Mouse (Mus musculus) forebrain, embryonic 12.5 days (tissue): Measurements from ENCODE around the gene Opa1. TPM values are rescaled to one million over a fixed set of nuclear protein-coding genes. Genes with fewer than 3 reads are reported as not detected.

Experiments
- ATAC-seq: fragments of 200-750 bp; cut with Nextera tagmentation; 2 replicates; pipeline ENCODE4 v1.8.0; 2017; ENCODE audit warnings: moderate TSS enrichment; ENCODE audit not compliant: low FRiP score
- H3K27ac ChIP-seq: fragments of 300-500 bp; sonication (generic); 2 replicates; pipeline ENCODE4 v1.5.1; 2016; ENCODE audit warnings: mild to moderate bottlenecking
- H3K27me3 ChIP-seq: fragments of 300-500 bp; sonication (generic); 2 replicates; pipeline ENCODE4 v1.6.1; 2016; ENCODE audit warnings: mild to moderate bottlenecking
- H3K36me3 ChIP-seq: fragments of 300-500 bp; sonication (generic); replicated peaks from 2 replicates; pipeline ENCODE4 v1.6.1; 2016; ENCODE audit warnings: mild to moderate bottlenecking
- H3K4me1 ChIP-seq: fragments of 300-500 bp; sonication (generic); 2 replicates; pipeline ENCODE4 v1.6.1; 2016
- H3K4me2 ChIP-seq: fragments of 300-500 bp; sonication (generic); 2 replicates; pipeline ENCODE4 v1.6.1; 2016; ENCODE audit warnings: mild to moderate bottlenecking, moderate library complexity
- H3K4me3 ChIP-seq: fragments of 300-500 bp; sonication (generic); replicated peaks from 2 replicates; pipeline ENCODE4 v1.5.1; 2016; ENCODE audit warnings: mild to moderate bottlenecking
- H3K9ac ChIP-seq: fragments of 300-500 bp; sonication (generic); 2 replicates; pipeline ENCODE4 v1.6.1; 2016; ENCODE audit warnings: mild to moderate bottlenecking
- H3K9me3 ChIP-seq: fragments of 300-500 bp; sonication (generic); 2 replicates; pipeline ENCODE4 v1.6.1; 2016
- WGBS: fragments of 180-500 bp; shearing (Covaris S2); methylation state at CpG from one replicate; pipeline ENCODE4 v1.1.7; 2016; 5-methylcytosine and 5-hydroxymethylcytosine counted together
- polyA plus RNA-seq: library from polyadenylated mRNA; unstranded; fragments of >200 nt; fragmentation: Nextera tagmentation; extraction: Ambion mirVana; gene quantifications from 2 replicates; pipeline ENCODE4 v1.2.1, GENCODE M21; 2016

Gene Opa1
- polyA plus RNA-seq, 1 experiment from 2014 or later, result 47.7 TPM

- ATAC-seq, result peak; percentile 89
- peak overlapping the region; percentile 47 for H3K4me2 ChIP-seq
- 3% methylated on average over 18 of the region's 18 CpGs for WGBS
- no peaks in the 10 kb centered on the region for H3K9me3 ChIP-seq
- peak overlapping the region; percentile 54 for H3K27ac ChIP-seq
- H3K27me3 ChIP-seq, result peaks cover 75% of the 10 kb centered on the region
- no peak overlapping the region for H3K9ac ChIP-seq
- 0 out of 2 replicates have a peak overlapping the region, but pooled peaks have one; percentile 12 for H3K4me3 ChIP-seq
- H3K36me3 ChIP-seq, result no peaks in the 10 kb centered on the region
- peaks cover 30% of the 10 kb centered on the region for H3K4me1 ChIP-seq
Observed at GRCm38 (mm10) chr16:29657650-29658548, 78.8 kb downstream of the Opa1 start.

GRCm38 (mm10) chr16:29659101-29659810, 80.1 kb downstream of the Opa1 start:
- Histone ChIP-seq H3K27me3 (peaks cover 81% of the 10 kb centered on the region), H3K36me3 (no peaks in the 10 kb centered on the region), H3K9me3 (no peaks in the 10 kb centered on the region), H3K4me2 (no peak overlapping the region), H3K9ac (no peak overlapping the region), H3K4me1 (peaks cover 30% of the 10 kb centered on the region), H3K4me3 (no peak overlapping the region), H3K27ac (0 out of 2 replicates have a peak overlapping the region, but pooled peaks have one; percentile 54)
- WGBS, result 72% methylated on average over 13 of the region's 13 CpGs
- no peak for ATAC-seq

DNA sequence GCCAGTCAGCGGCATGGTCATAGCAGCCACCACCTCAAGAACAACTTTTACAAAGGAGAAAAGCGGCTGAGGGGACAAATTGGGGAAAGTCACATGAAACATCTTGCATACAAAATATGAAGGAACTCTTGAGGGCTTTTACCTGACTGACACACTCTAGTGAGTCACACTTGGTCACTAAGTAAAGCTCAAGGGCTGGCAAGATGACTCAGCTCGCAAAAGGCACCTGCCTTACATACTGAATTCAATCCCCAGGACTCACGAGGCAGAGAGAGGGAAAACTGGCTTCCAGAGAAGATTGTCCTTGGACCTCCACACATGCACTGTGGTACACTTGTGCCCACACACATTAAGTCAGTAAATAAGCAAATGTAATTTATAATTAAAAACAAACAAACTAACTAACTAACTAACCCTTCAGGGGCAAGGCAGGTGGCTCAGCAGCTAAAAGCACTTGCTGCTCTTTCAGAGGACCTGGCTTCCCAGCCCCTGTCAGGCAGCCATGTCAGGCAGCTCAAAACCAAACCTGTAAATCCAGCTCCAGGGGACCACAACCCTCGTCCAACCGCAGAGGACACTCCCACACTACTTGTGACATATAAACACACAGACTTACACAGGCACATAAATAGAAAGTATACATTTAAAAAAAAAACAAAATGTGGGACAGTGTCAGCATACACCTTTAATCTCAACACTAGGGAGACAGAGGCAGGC, 84.1 kb downstream of the Opa1 start:
- no peak overlapping the region for H3K4me2 ChIP-seq
- peaks cover 30% of the 10 kb centered on the region for H3K4me1 ChIP-seq
- ATAC-seq, result no peak
- no peaks in the 10 kb centered on the region for H3K9me3 ChIP-seq
- peaks cover 88% of the 10 kb centered on the region for H3K27me3 ChIP-seq
- H3K9ac ChIP-seq, result no peak overlapping the region
- H3K4me3 ChIP-seq, result no peak overlapping the region
- no peaks in the 10 kb centered on the region for H3K36me3 ChIP-seq
- 89% methylated on average over 6 of the region's 6 CpGs for WGBS
- H3K27ac ChIP-seq, result no peak overlapping the region

DNA sequence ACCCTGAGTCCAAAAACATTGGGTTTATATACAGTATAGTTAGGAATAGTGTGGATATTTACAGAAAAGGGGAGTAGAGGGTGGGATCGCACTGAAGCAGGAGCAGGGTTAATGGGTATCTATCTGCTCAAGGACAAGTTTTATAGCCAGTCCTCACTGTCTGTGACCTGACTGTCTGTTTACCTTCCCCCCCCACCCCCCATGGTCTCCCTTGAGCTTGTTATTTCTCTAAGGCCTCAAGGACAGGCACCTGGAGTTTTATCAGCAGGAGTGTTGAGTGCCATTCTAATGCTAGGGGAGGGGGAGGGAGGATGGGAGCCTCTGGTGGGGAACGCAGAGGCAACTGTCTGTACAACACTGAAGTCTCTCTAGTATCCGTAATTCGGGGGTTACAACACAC, 85.3 kb downstream of the Opa1 start:
- H3K9me3 ChIP-seq, result no peaks in the 10 kb centered on the region
- H3K36me3 ChIP-seq, result no peaks in the 10 kb centered on the region
- H3K9ac ChIP-seq, result no peak overlapping the region
- H3K27me3 ChIP-seq, result peaks cover 87% of the 10 kb centered on the region
- 66% methylated on average over 4 of the region's 4 CpGs for WGBS
- H3K4me1 ChIP-seq, result peaks cover 21% of the 10 kb centered on the region
- no peak overlapping the region for H3K27ac ChIP-seq
- H3K4me2 ChIP-seq, result no peak overlapping the region
- H3K4me3 ChIP-seq, result no peak overlapping the region
- no peak for ATAC-seq

GRCm38 (mm10) chr16:29666991-29667701, 88.0 kb downstream of the Opa1 start:
- Histone ChIP-seq H3K9me3 (no peaks in the 10 kb centered on the region), H3K27ac (peak overlapping the region; percentile 31; the same call in 1 of the 2 replicates), H3K36me3 (no peaks in the 10 kb centered on the region), H3K27me3 (peaks cover 75% of the 10 kb centered on the region), H3K4me2 (peak overlapping the region; percentile 34), H3K4me1 (peaks cover 20% of the 10 kb centered on the region), H3K9ac (no peak overlapping the region; the same call in 1 of the 2 replicates), H3K4me3 (no peak overlapping the region)
- peak; percentile 67 for ATAC-seq
- WGBS, result 2% methylated on average over 17 of the region's 17 CpGs

- 5% methylated on average over 5 of the region's 5 CpGs for WGBS
- no peaks in the 10 kb centered on the region for H3K36me3 ChIP-seq
- H3K4me3 ChIP-seq, result no peak overlapping the region
- H3K4me2 ChIP-seq, result peak overlapping the region; percentile 34
- peaks cover 20% of the 10 kb centered on the region for H3K4me1 ChIP-seq
- H3K27me3 ChIP-seq, result peaks cover 70% of the 10 kb centered on the region
- peak overlapping the region; percentile 31; the same call in 1 of the 2 replicates for H3K27ac ChIP-seq
- no peaks in the 10 kb centered on the region for H3K9me3 ChIP-seq
- ATAC-seq, result peak; percentile 67
- no peak overlapping the region for H3K9ac ChIP-seq
Observed at GRCm38 (mm10) chr16:29667702-29668061, 88.5 kb downstream of the Opa1 start.

GRCm38 (mm10) chr16:29668451-29668850, 89.3 kb downstream of the Opa1 start:
- ATAC-seq, result no peak
- no peaks in the 10 kb centered on the region for H3K9me3 ChIP-seq
- H3K4me2 ChIP-seq, result no peak overlapping the region
- H3K27ac ChIP-seq, result no peak overlapping the region
- H3K4me1 ChIP-seq, result peaks cover 20% of the 10 kb centered on the region
- H3K4me3 ChIP-seq, result no peak overlapping the region
- H3K36me3 ChIP-seq, result no peaks in the 10 kb centered on the region
- H3K9ac ChIP-seq, result no peak overlapping the region
- 75% methylated on average over 12 of the region's 12 CpGs for WGBS
- H3K27me3 ChIP-seq, result peaks cover 68% of the 10 kb centered on the region

- no peak overlapping the region for H3K27ac ChIP-seq
- no peaks in the 10 kb centered on the region for H3K9me3 ChIP-seq
- no peak overlapping the region for H3K4me3 ChIP-seq
- H3K4me1 ChIP-seq, result peaks cover 20% of the 10 kb centered on the region
- H3K36me3 ChIP-seq, result no peaks in the 10 kb centered on the region
- peaks cover 57% of the 10 kb centered on the region for H3K27me3 ChIP-seq
- no peak overlapping the region for H3K9ac ChIP-seq
- no peak overlapping the region for H3K4me2 ChIP-seq
- ATAC-seq, result no peak
- 98% methylated on average over 3 of the region's 3 CpGs for WGBS
Observed at GRCm38 (mm10) chr16:29670806-29671205, 91.7 kb downstream of the Opa1 start.

- H3K27ac ChIP-seq, result no peak overlapping the region
- H3K9me3 ChIP-seq, result no peaks in the 10 kb centered on the region
- H3K27me3 ChIP-seq, result peaks cover 38% of the 10 kb centered on the region
- H3K4me3 ChIP-seq, result no peak overlapping the region
- H3K4me1 ChIP-seq, result 0 out of 2 replicates have a peak, but pooled peaks cover 3% of the 10 kb centered on the region
- H3K4me2 ChIP-seq, result no peak overlapping the region
- no peak for ATAC-seq
- H3K9ac ChIP-seq, result no peak overlapping the region
- WGBS, result 95% methylated on average over 3 of the region's 3 CpGs
- no peaks in the 10 kb centered on the region for H3K36me3 ChIP-seq
Observed at GRCm38 (mm10) chr16:29673230-29673629, 94.1 kb downstream of the Opa1 start.

GRCm38 (mm10) chr16:29679607-29680006, 100.5 kb downstream of the Opa1 start:
- no peak for ATAC-seq
- H3K9me3 ChIP-seq, result no peaks in the 10 kb centered on the region
- H3K27me3 ChIP-seq, result peaks cover 30% of the 10 kb centered on the region
- H3K4me1 ChIP-seq, result peaks cover 27% of the 10 kb centered on the region
- H3K27ac ChIP-seq, result no peak overlapping the region
- no peak overlapping the region for H3K9ac ChIP-seq
- H3K4me3 ChIP-seq, result no peak overlapping the region
- H3K36me3 ChIP-seq, result no peaks in the 10 kb centered on the region
- WGBS, result 57% methylated on average over 5 of the region's 5 CpGs
- no peak overlapping the region for H3K4me2 ChIP-seq

GRCm38 (mm10) chr16:29680548-29681175, 101.5 kb downstream of the Opa1 start:
- Histone ChIP-seq H3K9me3 (no peaks in the 10 kb centered on the region), H3K4me3 (no peak overlapping the region), H3K9ac (no peak overlapping the region), H3K36me3 (no peaks in the 10 kb centered on the region), H3K27ac (no peak overlapping the region), H3K4me1 (peaks cover 27% of the 10 kb centered on the region), H3K27me3 (peaks cover 34% of the 10 kb centered on the region), H3K4me2 (no peak overlapping the region)
- ATAC-seq, result no peak
- 63% methylated on average over 18 of the region's 18 CpGs for WGBS
